Mouse (Mus musculus): ENCODE data around the gene Cdc37l1. TPM values are rescaled to one million over a fixed set of nuclear protein-coding genes. Genes with fewer than 3 reads are reported as not detected.
A peak's percentile ranks its signal among the peaks of the same experiment; 100 is the strongest.

Gene Cdc37l1
- polyA plus RNA-seq, 1 experiment from 2014 or later, result 49.8 TPM

GRCm38 (mm10) chr19:29055469-29055868, 65.3 kb downstream of the Cdc37l1 start:
- H3K27me3 ChIP-seq, result no peaks in the 10 kb centered on the region
- TF ChIP-seq CTCF (IDR thresholded peaks at IDR 0.05), result no peak
- DNase-seq (ENCODE audit: low read depth, low spot score), result no peak
- in situ Hi-C loops (cut with MboI; ENCODE audit: low pct_unique_long_range_greater_than_20kb), result no loop called here
- POLR2A ChIA-PET, result no interaction called here
- CTCF ChIA-PET, result no interaction called here
- ATAC-seq, result no peak

GRCm38 (mm10) chr19:29058741-29059140, 68.6 kb downstream of the Cdc37l1 start:
- ChIA-PET CTCF (no interaction called here), POLR2A (no interaction called here)
- TF ChIP-seq CTCF (IDR thresholded peaks at IDR 0.05), result no peak
- DNase-seq (ENCODE audit: low read depth, low spot score) (no peak), ATAC-seq (no peak)
- no peaks in the 10 kb centered on the region for H3K27me3 ChIP-seq
- in situ Hi-C loops (cut with MboI; ENCODE audit: low pct_unique_long_range_greater_than_20kb), result no loop called here

GRCm38 (mm10) chr19:29059688-29060087, 69.5 kb downstream of the Cdc37l1 start:
- no peaks in the 10 kb centered on the region for H3K27me3 ChIP-seq
- in situ Hi-C loops (cut with MboI; ENCODE audit: low pct_unique_long_range_greater_than_20kb), result loop anchor here (5.0 kb wide), 3 partner anchors 82 to 293 kb away; no protein-coding TSS in a partner anchor
- peak; percentile 55 for TF ChIP-seq CTCF (IDR thresholded peaks at IDR 0.05)
- ChIA-PET POLR2A (no interaction called here), CTCF (interaction anchor here (1.4 to 1.5 kb wide), 2 partner anchors 9 to 12 kb away, joined by 4 read pairs; partner anchors contain the start of gene Ak3)
- DNase-seq (ENCODE audit: low read depth, low spot score), result no peak
- ATAC-seq, result no peak

- ATAC-seq (no peak), DNase-seq (ENCODE audit: low read depth, low spot score) (no peak)
- no peak for TF ChIP-seq CTCF (IDR thresholded peaks at IDR 0.05)
- no peaks in the 10 kb centered on the region for H3K27me3 ChIP-seq
- in situ Hi-C loops (cut with MboI; ENCODE audit: low pct_unique_long_range_greater_than_20kb), result loop anchor here (5.0 kb wide), 3 partner anchors 83 to 292 kb away; no protein-coding TSS in a partner anchor
- ChIA-PET POLR2A (interaction anchor here (0.7 to 1.6 kb wide), 2 partner anchors 14 to 252 kb away, joined by 3 read pairs; no protein-coding TSS in a partner anchor), CTCF (interaction anchor here (1.4 to 1.5 kb wide), 2 partner anchors 10 to 12 kb away, joined by 4 read pairs; partner anchors contain the start of gene Ak3)
Observed at GRCm38 (mm10) chr19:29060299-29060698, 70.1 kb downstream of the Cdc37l1 start.

GRCm38 (mm10) chr19:29063009-29063408, 72.9 kb downstream of the Cdc37l1 start:
- POLR2A ChIA-PET, result interaction anchor here (0.6 kb wide), 1 partner anchor 195 kb away, joined by 7 read pairs; no protein-coding TSS in a partner anchor
- ATAC-seq, result no peak
- in situ Hi-C loops (cut with MboI; ENCODE audit: low pct_unique_long_range_greater_than_20kb), result loop anchor here (5.0 kb wide), 3 partner anchors 86 to 289 kb away; no protein-coding TSS in a partner anchor
- no peak for TF ChIP-seq CTCF (IDR thresholded peaks at IDR 0.05)
- no peaks in the 10 kb centered on the region for H3K27me3 ChIP-seq
- DNase-seq (ENCODE audit: low read depth, low spot score), result no peak
- CTCF ChIA-PET, result interaction anchor here (1.4 to 2.0 kb wide), 4 partner anchors 205 to 438 kb away, joined by 4 to 9 read pairs (median 8); no protein-coding TSS in a partner anchor

GRCm38 (mm10) chr19:29063577-29064363, 73.6 kb downstream of the Cdc37l1 start:
- ATAC-seq (peak; percentile 73), DNase-seq (ENCODE audit: low read depth, low spot score) (peak; percentile 58)
- POLR2A ChIA-PET, result interaction anchor here (0.6 to 0.9 kb wide), 2 partner anchors 36 to 194 kb away, joined by 3 to 7 read pairs; no protein-coding TSS in a partner anchor
- CTCF ChIA-PET, result interaction anchor here (0.7 to 2.0 kb wide), 17 partner anchors 9 to 437 kb away, joined by 3 to 9 read pairs (median 4); partner anchors contain the start of gene Jak2
- no peaks in the 10 kb centered on the region for H3K27me3 ChIP-seq
- peak; percentile 98 for TF ChIP-seq CTCF (IDR thresholded peaks at IDR 0.05)
- in situ Hi-C loops (cut with MboI; ENCODE audit: low pct_unique_long_range_greater_than_20kb), result loop anchor here (5.0 kb wide), 3 partner anchors 86 to 289 kb away; no protein-coding TSS in a partner anchor

- no peak for DNase-seq (ENCODE audit: low read depth, low spot score)
- CTCF ChIA-PET, result interaction anchor here (0.9 to 2.4 kb wide), 17 partner anchors 9 to 436 kb away, joined by 3 to 12 read pairs (median 4); partner anchors contain the start of gene Jak2
- no peak for TF ChIP-seq CTCF (IDR thresholded peaks at IDR 0.05)
- POLR2A ChIA-PET, result interaction anchor here (0.9 kb wide), 1 partner anchor 36 kb away, joined by 3 read pairs; no protein-coding TSS in a partner anchor
- H3K27me3 ChIP-seq, result no peaks in the 10 kb centered on the region
- in situ Hi-C loops (cut with MboI; ENCODE audit: low pct_unique_long_range_greater_than_20kb), result loop anchor here (5.0 kb wide), 5 partner anchors 87 to 438 kb away; partner anchors contain the start of gene Jak2
- no peak for ATAC-seq
Observed at GRCm38 (mm10) chr19:29064451-29065102, 74.4 kb downstream of the Cdc37l1 start.

GRCm38 (mm10) chr19:29066981-29067471, 76.9 kb downstream of the Cdc37l1 start:
- POLR2A ChIA-PET, result interaction anchor here (1.2 kb wide), 1 partner anchor 33 kb away, joined by 4 read pairs; no protein-coding TSS in a partner anchor
- in situ Hi-C loops (cut with MboI; ENCODE audit: low pct_unique_long_range_greater_than_20kb), result loop anchor here (5.0 kb wide), 2 partner anchors 185 to 435 kb away; partner anchors contain the start of gene Jak2
- CTCF ChIA-PET, result interaction anchor here (1.2 to 2.4 kb wide), 2 partner anchors 8 to 288 kb away, joined by 4 to 12 read pairs; no protein-coding TSS in a partner anchor
- no peak for DNase-seq (ENCODE audit: low read depth, low spot score)
- no peaks in the 10 kb centered on the region for H3K27me3 ChIP-seq
- no peak for ATAC-seq
- TF ChIP-seq CTCF (IDR thresholded peaks at IDR 0.05), result no peak

- no peaks in the 10 kb centered on the region for H3K27me3 ChIP-seq
- DNase-seq (ENCODE audit: low read depth, low spot score) (no peak), ATAC-seq (no peak)
- no peak for TF ChIP-seq CTCF (IDR thresholded peaks at IDR 0.05)
- ChIA-PET CTCF (no interaction called here), POLR2A (interaction anchor here (0.6 to 0.7 kb wide), 3 partner anchors 88 to 226 kb away, joined by 3 read pairs; no protein-coding TSS in a partner anchor)
- in situ Hi-C loops (cut with MboI; ENCODE audit: low pct_unique_long_range_greater_than_20kb), result loop anchor here (5.0 kb wide), 2 partner anchors 183 to 433 kb away; partner anchors contain the start of gene Jak2
Observed at GRCm38 (mm10) chr19:29069195-29069594, 79.0 kb downstream of the Cdc37l1 start.

- ATAC-seq, result no peak
- ChIA-PET POLR2A (no interaction called here), CTCF (interaction anchor here (0.7 to 1.7 kb wide), 5 partner anchors 9 to 476 kb away, joined by 3 to 5 read pairs (median 4); no protein-coding TSS in a partner anchor)
- H3K27me3 ChIP-seq, result peaks cover 9% of the 10 kb centered on the region
- no peak for TF ChIP-seq CTCF (IDR thresholded peaks at IDR 0.05)
- no peak for DNase-seq (ENCODE audit: low read depth, low spot score)
- in situ Hi-C loops (cut with MboI; ENCODE audit: low pct_unique_long_range_greater_than_20kb), result no loop called here
Observed at GRCm38 (mm10) chr19:29074802-29075201, 84.7 kb downstream of the Cdc37l1 start.

Other genes starting within 250 kb of the Cdc37l1 start
- 0.91 TPM for gene Slc1a1, start 155.3 kb upstream of the Cdc37l1 start, polyA plus RNA-seq (2021)
- gene Plpp6, start 26.4 kb upstream of the Cdc37l1 start, polyA plus RNA-seq (2021), result 16.8 TPM
- gene 4430402I18Rik, start 22.6 kb upstream of the Cdc37l1 start, polyA plus RNA-seq (2021), result 0.63 TPM
- gene Ak3, start 57.6 kb downstream of the Cdc37l1 start, polyA plus RNA-seq (2021), result 112 TPM
- 21.7 TPM for gene Rcl1, start 111.0 kb downstream of the Cdc37l1 start, polyA plus RNA-seq (2021)

Data from Patski (cell line).